Mouse (Mus musculus) left cerebral cortex, postnatal 4 days (tissue): ENCODE results near the gene 4930568D16Rik. TPM values are rescaled to one million over a fixed set of nuclear protein-coding genes. Genes with fewer than 3 reads are reported as not detected.

ENCODE experiments used
- DNase-seq: peaks from one replicate; pipeline ENCODE4 v3.0.0-alpha.2; 2022
- intact Hi-C: fragments of 180-260 bp; cut with DNase I; formaldehyde crosslinking; loops from one replicate; pipeline ENCODE4 v1.15.1; 2025
- total RNA-seq, 2 experiments: library from RNA; stranded (reverse); gene quantifications; 2 replicates each; pipeline ENCODE4 v1.2.3; 2021

The 4930568D16Rik gene
- total RNA-seq, 2 experiments from 2014 or later, result not detected

- DNase-seq, result no peak
- intact Hi-C loops, result no loop called here
These were observed 18.3 kb downstream of the 4930568D16Rik start for GRCm38 (mm10) chr2:35349184-35349583.

GRCm38 (mm10) chr2:35345984-35346383 lies 21.5 kb downstream of the 4930568D16Rik start:
- DNase-seq, result no peak
- intact Hi-C loops, result no loop called here

- intact Hi-C loops, result no loop called here
- no peak for DNase-seq
These were observed 24.9 kb downstream of the 4930568D16Rik start for GRCm38 (mm10) chr2:35342605-35343004.

- intact Hi-C loops, result no loop called here
- DNase-seq, result no peak
These were observed 28.8 kb downstream of the 4930568D16Rik start for GRCm38 (mm10) chr2:35338707-35339106.

GRCm38 (mm10) chr2:35338036-35338435 lies 29.5 kb downstream of the 4930568D16Rik start:
- no peak for DNase-seq
- intact Hi-C loops, result no loop called here

- intact Hi-C loops, result no loop called here
- DNase-seq, result no peak
These were observed 30.1 kb downstream of the 4930568D16Rik start for GRCm38 (mm10) chr2:35337419-35337818.

- DNase-seq, result peak; percentile 100
- intact Hi-C loops, result no loop called here
These were observed 30.9 kb downstream of the 4930568D16Rik start, which contains the start of gene Stom for GRCm38 (mm10) chr2:35336388-35337280. Gene Stom (minus strand): TSS chr2:35336976.

GRCm38 (mm10) chr2:35335620-35336019 lies 31.9 kb downstream of the 4930568D16Rik start:
- intact Hi-C loops, result no loop called here
- DNase-seq, result no peak

GRCm38 (mm10) chr2:35333670-35334069 lies 33.9 kb downstream of the 4930568D16Rik start:
- intact Hi-C loops, result no loop called here
- DNase-seq, result no peak

GRCm38 (mm10) chr2:35331205-35331604 lies 36.3 kb downstream of the 4930568D16Rik start:
- DNase-seq, result no peak
- intact Hi-C loops, result no loop called here

- DNase-seq, result no peak
- intact Hi-C loops, result no loop called here
These were observed 38.5 kb downstream of the 4930568D16Rik start for GRCm38 (mm10) chr2:35329061-35329460.

- intact Hi-C loops, result no loop called here
- peak; percentile 21 for DNase-seq
These were observed 39.3 kb downstream of the 4930568D16Rik start for GRCm38 (mm10) chr2:35328064-35328792.

- no peak for DNase-seq
- intact Hi-C loops, result no loop called here
These were observed 39.9 kb downstream of the 4930568D16Rik start for GRCm38 (mm10) chr2:35327583-35327982.

- DNase-seq, result no peak
- intact Hi-C loops, result no loop called here
These were observed 40.6 kb downstream of the 4930568D16Rik start for GRCm38 (mm10) chr2:35326931-35327330.

- intact Hi-C loops, result no loop called here
- no peak for DNase-seq
These were observed 41.6 kb downstream of the 4930568D16Rik start for GRCm38 (mm10) chr2:35325930-35326329.

- DNase-seq, result peak; percentile 92
These were observed 44.9 kb downstream of the 4930568D16Rik start for GRCm38 (mm10) chr2:35322404-35323164.

GRCm38 (mm10) chr2:35320399-35320798 lies 47.1 kb downstream of the 4930568D16Rik start:
- intact Hi-C loops, result no loop called here
- DNase-seq, result no peak

More at GRCm38 (mm10) chr2:35322404-35323164, 44.9 kb downstream of the 4930568D16Rik start:
- intact Hi-C loops, result no loop called here

GRCm38 (mm10) chr2:35318405-35318804 lies 49.1 kb downstream of the 4930568D16Rik start:
- DNase-seq, result no peak

GRCm38 (mm10) chr2:35317604-35318003 lies 49.9 kb downstream of the 4930568D16Rik start:
- intact Hi-C loops, result no loop called here
- DNase-seq, result no peak

More at GRCm38 (mm10) chr2:35318405-35318804, 49.1 kb downstream of the 4930568D16Rik start:
- intact Hi-C loops, result no loop called here

GRCm38 (mm10) chr2:35314300-35314699 lies 53.2 kb downstream of the 4930568D16Rik start:
- no peak for DNase-seq
- intact Hi-C loops, result no loop called here
